Mouse (Mus musculus) gonadal fat pad, adult 2 months (tissue): ENCODE results near the gene Ift22. TPM values are rescaled to one million over a fixed set of nuclear protein-coding genes. Genes with fewer than 3 reads are reported as not detected.

Experiments
- DNase-seq: peaks from one replicate; pipeline ENCODE4 v3.0.0-alpha.2; 2012; ENCODE audit warnings: low read depth
- polyA plus RNA-seq: library from polyadenylated mRNA; depleted of rRNA; stranded (reverse); fragments of >200 nt; gene quantifications from 2 replicates; pipeline ENCODE4 v1.2.3, GENCODE M21; 2012; rRNA removed

Ift22 gene
- 16.9 and 21.2 TPM in 2 replicates for polyA plus RNA-seq

DNA sequence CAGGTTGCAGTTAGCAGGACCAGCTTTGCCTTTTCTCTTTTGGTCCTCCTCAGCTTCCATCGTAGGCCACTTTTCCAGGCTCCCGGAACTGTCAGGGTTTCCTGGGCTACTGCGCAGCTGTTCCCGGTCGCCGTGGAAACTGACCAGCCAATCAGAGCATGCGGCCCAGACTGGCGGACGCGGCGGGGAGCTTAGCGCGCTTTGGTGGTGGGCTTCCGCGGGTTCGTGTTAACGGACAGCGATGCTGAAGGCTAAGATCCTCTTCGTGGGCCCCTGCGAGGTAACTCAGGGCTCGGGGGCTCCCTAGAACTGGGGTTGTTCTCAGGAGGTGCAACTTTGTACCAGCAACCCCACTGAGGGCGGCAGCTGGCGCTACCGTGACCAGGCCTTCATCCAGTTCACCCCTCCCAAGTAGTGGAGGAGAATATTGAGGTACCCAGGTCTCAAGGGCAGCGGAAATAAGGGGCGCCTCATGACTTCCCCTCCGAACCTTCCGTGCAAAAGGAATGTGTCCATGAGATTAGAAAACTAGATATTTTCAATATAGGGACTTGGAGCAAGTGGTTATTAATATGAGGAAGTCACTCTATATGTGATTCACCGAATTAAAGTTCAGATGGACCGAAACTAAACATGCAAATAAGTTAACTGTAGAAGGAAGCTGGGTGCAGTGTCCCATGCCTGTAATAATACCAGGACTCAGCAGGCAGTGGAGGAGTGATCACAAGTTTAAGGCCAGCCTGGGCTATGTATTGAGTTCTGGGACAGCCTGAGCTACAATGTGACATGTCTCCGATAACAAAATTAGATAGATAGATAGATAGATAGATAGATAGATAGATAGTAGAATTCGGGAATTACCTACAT is at the start of gene Ift22:
Gene Ift22 (plus strand): TSS at position 160 of the 867 bp plus-strand sequence.
- DNase-seq: no peak

DNA sequence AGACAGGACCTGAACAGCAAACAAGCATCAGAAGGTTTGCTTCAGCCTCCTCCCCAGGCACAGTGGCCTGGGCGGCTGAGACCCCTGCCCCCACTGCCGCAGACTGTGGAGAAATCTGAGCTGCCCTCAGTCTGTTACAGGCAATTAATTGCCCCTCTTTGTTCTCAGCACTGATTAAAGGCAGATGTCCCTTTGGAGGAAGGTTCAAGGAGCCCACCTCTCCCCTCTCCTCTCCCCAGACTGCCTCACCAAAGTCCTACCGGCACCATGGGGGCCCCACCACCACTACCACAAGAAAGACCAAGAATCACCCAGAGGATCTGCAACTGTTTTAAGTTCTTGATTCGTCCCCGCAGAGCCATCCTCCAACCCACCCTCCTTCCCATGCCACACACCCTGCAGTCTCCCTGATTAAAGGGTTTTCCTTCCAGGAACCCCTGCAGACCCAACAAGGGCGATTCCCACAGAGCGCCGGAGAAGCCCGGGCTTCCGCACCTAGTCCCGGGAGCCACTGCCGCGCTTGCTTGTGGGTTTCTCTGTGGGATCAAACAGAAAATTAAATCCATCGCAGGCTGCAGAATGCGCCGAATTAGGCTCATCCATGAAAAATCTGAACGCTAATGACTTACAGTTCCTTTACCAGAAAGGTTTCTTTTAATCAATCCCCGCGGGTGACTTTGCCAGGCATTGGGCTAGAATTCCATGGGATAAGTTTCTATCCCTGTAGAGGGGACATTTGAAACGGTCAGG is 46.6 kb upstream of the Ift22 start:
- DNase-seq: no peak

DNA sequence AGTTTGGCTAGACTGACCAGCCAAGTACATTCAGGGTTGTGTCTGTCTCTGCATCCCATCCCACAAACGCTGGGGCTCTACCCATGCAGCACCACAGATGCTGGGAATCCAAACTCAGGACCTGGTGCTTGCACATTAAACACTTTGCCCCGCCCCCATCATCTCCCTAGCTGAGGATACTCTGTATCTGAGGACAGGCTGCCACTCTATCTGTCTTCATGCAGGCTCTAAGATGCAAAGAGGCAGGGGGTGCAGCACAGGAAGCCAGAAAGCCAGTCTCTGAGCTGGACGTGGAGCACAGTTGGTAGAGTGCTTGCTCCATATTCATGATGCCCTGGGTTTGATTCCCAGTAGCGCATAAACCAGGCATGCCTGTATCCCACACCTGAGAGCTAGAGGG is 45.1 kb upstream of the Ift22 start:
- DNase-seq: no peak

GRCm38 (mm10) chr5:136863276-136863675 is 44.7 kb upstream of the Ift22 start:
- DNase-seq: no peak

- DNase-seq: no peak
Observed at GRCm38 (mm10) chr5:136863961-136864674, 43.8 kb upstream of the Ift22 start.

GRCm38 (mm10) chr5:136867706-136868105 is 40.2 kb upstream of the Ift22 start:
- no peak for DNase-seq

DNA sequence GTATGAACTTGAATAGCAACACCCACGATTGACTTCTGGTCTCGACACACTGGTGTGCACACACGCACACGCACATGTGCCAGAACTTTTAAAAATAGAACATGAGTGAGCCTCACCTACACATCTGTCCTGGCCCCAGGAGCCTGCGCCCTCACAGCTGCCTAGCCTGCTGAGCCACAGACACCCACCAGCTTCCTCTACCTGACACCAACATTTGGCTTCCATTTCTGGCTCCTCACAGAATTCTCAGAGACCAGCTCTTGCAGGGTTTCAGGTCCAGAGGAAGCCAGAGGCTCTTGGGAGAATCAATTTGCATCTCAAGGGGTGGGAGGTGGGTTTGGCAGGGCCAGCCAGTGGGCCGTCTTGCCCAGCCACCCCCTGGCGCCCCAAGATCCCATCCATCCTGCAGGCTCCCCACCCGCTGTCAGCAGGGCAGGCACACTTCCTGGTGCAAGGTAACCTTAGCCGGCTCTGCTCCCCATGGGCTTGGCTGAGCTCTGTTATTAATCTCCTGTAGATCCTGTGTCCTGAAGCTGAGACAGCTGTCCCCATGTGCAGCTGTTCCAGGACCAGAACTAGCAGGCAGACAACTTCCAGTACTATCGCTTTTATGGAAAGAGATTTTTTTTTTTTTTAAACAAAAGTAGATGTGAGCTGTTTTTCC is 38.4 kb upstream of the Ift22 start:
- no peak for DNase-seq

DNA sequence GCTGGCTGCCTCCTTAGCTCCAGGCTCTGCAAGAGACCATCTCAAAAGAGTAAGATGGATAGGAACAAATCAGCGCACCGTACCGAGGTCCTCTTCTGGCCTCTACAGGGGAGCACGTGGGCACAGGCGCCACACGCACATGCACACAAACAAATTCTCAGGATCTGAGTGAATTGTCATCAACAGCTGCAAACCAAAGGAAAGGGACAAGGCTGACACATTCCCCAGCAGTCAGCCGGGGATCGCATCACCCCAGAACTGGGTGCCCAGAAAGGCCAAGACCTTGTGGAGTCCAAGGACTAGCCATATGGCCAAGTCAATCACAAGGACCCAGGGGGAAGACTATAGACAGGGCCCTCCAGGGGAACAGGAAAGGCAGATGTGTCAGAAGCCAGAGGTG is 35.5 kb upstream of the Ift22 start:
- DNase-seq: no peak

GRCm38 (mm10) chr5:136874271-136874670 is 33.7 kb upstream of the Ift22 start:
- no peak for DNase-seq

GRCm38 (mm10) chr5:136880101-136880500 is 27.8 kb upstream of the Ift22 start:
- no peak for DNase-seq

DNA sequence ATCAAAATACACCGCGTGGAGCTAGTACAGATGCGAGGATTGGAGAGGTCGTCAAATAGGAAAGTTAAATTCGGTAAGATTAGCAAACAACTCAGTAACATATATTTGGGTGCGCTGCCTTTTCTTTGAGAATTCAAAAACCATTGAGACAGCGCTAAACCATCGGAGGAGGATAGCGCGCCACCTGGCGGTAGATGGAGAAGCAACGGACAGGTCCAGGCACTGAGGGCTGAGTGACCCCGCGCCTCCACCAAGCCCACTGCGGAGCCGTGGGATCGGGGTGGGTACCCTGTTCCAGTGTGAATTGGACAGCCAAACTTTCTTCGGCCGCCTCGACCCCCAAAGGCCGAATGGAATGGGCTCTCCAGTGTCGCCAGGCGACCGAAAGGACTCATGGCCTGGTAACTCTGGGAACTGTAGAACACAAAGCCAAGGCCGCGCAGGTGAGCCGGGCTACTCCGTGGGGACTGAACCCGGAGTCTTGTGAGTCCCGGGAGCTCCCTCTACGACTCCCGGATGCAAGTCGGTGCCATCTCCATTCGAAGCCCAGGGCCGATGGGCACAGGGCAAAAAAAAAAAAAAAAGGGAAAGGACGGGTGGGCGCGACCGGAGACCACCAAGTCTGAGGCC is 26.5 kb upstream of the Ift22 start:
- DNase-seq: no peak

GRCm38 (mm10) chr5:136882055-136882787 is 25.7 kb upstream of the Ift22 start:
- DNase-seq: no peak

DNA sequence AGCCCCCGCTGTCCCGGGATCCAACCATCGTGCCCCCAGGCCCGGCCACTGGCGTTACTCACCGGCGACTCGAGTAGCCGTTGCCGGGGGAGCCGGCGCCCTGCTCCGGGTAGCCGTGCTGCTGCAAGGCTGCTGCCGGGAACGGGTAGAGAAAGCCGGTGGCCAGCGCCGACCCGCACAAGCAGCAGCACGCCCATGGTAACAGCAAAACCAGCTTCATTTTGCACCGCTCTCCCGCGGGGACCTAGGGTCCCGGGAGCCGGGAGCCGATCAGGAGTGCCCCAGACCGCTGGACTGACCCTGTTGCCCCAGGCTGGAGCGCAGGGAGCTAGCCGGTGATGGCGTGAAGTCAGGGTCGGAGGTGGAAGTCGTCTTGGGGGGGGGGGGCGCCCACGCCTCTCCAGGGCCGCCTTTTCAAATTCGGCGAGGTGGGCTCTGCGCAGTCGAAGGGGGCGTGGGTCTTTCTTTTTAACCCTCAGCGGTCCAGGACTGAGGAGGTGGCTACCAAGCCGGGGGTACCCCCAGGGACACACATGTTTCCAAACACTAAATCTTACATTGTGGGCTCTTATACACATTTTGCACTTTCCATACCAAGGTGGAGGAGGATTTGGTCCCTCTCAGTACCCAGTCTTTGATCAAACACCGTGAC is 25.0 kb upstream of the Ift22 start, which contains the start of gene Col26a1:
Gene Col26a1 (minus strand): TSS at position 422 of the 652 bp plus-strand sequence.
- no peak for DNase-seq

DNA sequence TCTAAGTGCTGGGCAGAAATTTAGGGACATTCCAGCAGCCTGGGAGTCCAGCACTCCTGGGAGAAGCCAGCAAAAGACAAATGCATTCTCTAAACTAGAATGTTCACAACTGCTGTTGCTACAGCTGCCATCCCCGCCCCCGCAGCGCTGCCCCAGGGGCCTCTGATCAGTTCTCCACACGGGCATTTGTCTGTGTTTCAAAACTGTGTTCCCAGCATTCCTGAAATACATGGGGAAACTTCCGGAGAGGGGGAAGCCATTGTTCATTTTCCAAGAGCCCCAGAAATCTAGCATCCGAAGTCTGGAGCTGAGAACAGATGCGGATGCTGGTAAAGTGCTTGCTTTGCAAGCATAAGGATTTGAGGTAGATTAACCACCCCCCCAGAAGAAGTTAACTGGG is 21.0 kb upstream of the Ift22 start:
- no peak for DNase-seq

- no peak for DNase-seq
Observed at GRCm38 (mm10) chr5:136888539-136889355, 19.2 kb upstream of the Ift22 start.

- DNase-seq: no peak
Observed at GRCm38 (mm10) chr5:136894840-136895528, 13.0 kb upstream of the Ift22 start.

DNA sequence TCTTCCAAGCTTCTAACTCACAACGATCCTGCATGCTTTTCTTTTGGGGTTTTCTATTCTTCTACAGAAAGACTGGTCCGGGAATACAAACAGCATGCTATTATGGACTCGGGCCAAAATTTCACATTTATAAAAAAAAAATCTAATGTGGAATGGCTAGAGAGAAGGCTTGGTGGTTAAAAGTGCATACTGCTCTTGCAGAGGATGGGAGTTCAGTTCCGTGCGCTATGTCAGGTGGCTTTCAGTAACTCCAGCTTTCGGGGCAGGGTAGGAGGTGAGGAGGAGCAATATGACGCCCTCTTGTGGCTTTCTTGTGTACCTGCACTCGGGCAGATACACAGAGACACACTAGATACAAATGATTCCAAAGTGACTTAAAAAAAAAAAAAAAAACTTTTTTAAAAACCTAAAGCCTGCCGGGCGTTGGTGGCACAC is 12.4 kb upstream of the Ift22 start:
- DNase-seq: no peak

DNA sequence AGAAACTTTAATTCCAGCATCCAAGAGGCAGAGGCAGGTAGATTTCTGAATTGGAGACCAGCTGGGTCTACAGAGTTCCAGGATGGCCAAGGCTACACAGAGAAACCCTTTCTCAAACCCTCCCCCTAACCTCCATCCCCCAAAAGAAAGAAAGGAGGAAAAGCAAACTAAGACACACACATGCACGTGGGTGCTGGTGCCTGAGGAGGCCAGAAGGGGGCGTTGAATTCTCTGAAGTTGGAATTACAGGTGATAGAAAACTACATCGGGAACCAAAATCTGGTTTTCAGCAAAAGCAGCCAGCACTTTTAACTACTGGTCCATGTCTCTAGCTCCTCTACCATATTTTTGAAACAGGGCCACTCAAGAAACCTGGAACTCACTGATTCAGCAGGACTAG is 3.3 kb upstream of the Ift22 start:
- DNase-seq: no peak
